4 mouse cellular contexts compared by ENCODE assay signal in genomic region chr5:123766455-123766854, GRCm38 (mm10). TPM values are rescaled to one million over a fixed set of nuclear protein-coding genes. Genes with fewer than 3 reads are reported as not detected.
DNase-seq lines count a peak whose midpoint lies in the region; ATAC-seq and TF ChIP-seq lines count a peak whose summit lies in the region.
"Not testable (repeated sequence)": the region's sequence is repeated elsewhere in the genome, so short reads cannot be mapped to it uniquely, and the experiment has no call there.

No protein-coding gene starts in this region.

- H3K79me2 ChIP-seq in myocyte (ENCODE audit: control insufficient read depth, insufficient read depth): not testable (repeated sequence)

- H3K27ac ChIP-seq in embryonic facial prominence, embryonic 14.5 days (replicated peaks; ENCODE audit: low read depth, low read length); limb, embryonic 14.5 days (replicated peaks; ENCODE audit: low read depth, low read length): not testable (repeated sequence)

- H3K27me3 ChIP-seq in embryonic facial prominence, embryonic 14.5 days (replicated peaks; ENCODE audit: control insufficient read depth, insufficient read depth, low read length); limb, embryonic 14.5 days (ENCODE audit: control insufficient read depth, insufficient read depth, low read length); myocyte (ENCODE audit: control insufficient read depth, insufficient read depth, insufficient read length): not testable (repeated sequence)

- H3K9me3 ChIP-seq in embryonic facial prominence, embryonic 14.5 days (ENCODE audit: control insufficient read depth, low read length); limb, embryonic 14.5 days (ENCODE audit: control insufficient read depth, low read length): not testable (repeated sequence)

- peaks cover 69% of the 10 kb centered on the region for H3K36me3 ChIP-seq in embryonic facial prominence, embryonic 14.5 days (ENCODE audit: control insufficient read depth, insufficient read depth, low read length)
- peaks cover 68% of the 10 kb centered on the region for H3K36me3 ChIP-seq in limb, embryonic 14.5 days (ENCODE audit: control insufficient read depth, insufficient read depth, low read length)
- not testable (repeated sequence) for H3K36me3 ChIP-seq in myocyte (ENCODE audit: control insufficient read depth, insufficient read depth)

- DNase-seq in embryonic facial prominence, embryonic 14.5 days (ENCODE audit: low spot score): peak; percentile 23
- DNase-seq in limb, embryonic 14.5 days (ENCODE audit: low spot score): not testable (repeated sequence)
- peak; percentile 21 for DNase-seq in thymus, postnatal 0 days (ENCODE audit: low spot score)

- not testable (repeated sequence) for H3K4me2 ChIP-seq in embryonic facial prominence, embryonic 14.5 days (ENCODE audit: low read depth, low read length); limb, embryonic 14.5 days (replicated peaks; ENCODE audit: low read depth, low read length, severe bottlenecking); myocyte (ENCODE audit: low read depth)

- WGBS in embryonic facial prominence, embryonic 14.5 days: 89% methylated on average over 11 of the region's 11 CpGs
- 91% methylated on average over 11 of the region's 11 CpGs for WGBS in limb, embryonic 14.5 days

- H3K9ac ChIP-seq in embryonic facial prominence, embryonic 14.5 days (ENCODE audit: low read depth, low read length); limb, embryonic 14.5 days (ENCODE audit: low read depth, low read length, severe bottlenecking): not testable (repeated sequence)

- not testable (repeated sequence) for H3ac ChIP-seq in myocyte (ENCODE audit: control insufficient read depth, insufficient read length)

- TF ChIP-seq POLR2A in limb, embryonic 14.5 days (IDR thresholded peaks at IDR 0.05; ENCODE audit: borderline replicate concordance, extremely low read depth, insufficient read depth, insufficient read length); myocyte (IDR thresholded peaks at IDR 0.05; ENCODE audit: insufficient read length, low read depth): not testable (repeated sequence)

- peak; percentile 53; the same call in 1 of the 2 replicates for ATAC-seq in embryonic facial prominence, embryonic 14.5 days (ENCODE audit: low read depth)
- ATAC-seq in limb, embryonic 14.5 days (ENCODE audit: low FRiP score, low read depth): peak; percentile 71; the same call in 1 of the 2 replicates

- not testable (repeated sequence) for H3K4me3 ChIP-seq in embryonic facial prominence, embryonic 14.5 days (ENCODE audit: low read depth, low read length); limb, embryonic 14.5 days (replicated peaks; ENCODE audit: low read length); myocyte

- not testable (repeated sequence) for H3K4me1 ChIP-seq in embryonic facial prominence, embryonic 14.5 days (ENCODE audit: control insufficient read depth, insufficient read depth, low read length); limb, embryonic 14.5 days (ENCODE audit: control insufficient read depth, insufficient read depth, low read length)

TF ChIP-seq in myocyte, 11 proteins besides CTCF, POLR2A, EP300 and RAD21:
- peak in 2 of 3 experiments; percentile 82 to 84 for TF ChIP-seq MYOD1 (IDR thresholded peaks at IDR 0.05; ENCODE audit: control insufficient read depth in 1 of 3, insufficient read length in 2 of 3, low read depth in 2 of 3)
- TF ChIP-seq MYOG (IDR thresholded peaks at IDR 0.05; ENCODE audit: control insufficient read depth in 1 of 3, insufficient read depth in 1 of 3, insufficient read length in 2 of 3, low read depth in 2 of 3): peak; percentile 37 to 84 (median 80)
- peak; percentile 80 for TF ChIP-seq TCF3 (IDR thresholded peaks at IDR 0.05; ENCODE audit: insufficient read length, low read depth)
- TF ChIP-seq TCF12 (IDR thresholded peaks at IDR 0.05; ENCODE audit: insufficient read depth, poor library complexity, severe bottlenecking): peak; percentile 88

RNA-seq across cellular contexts. Expression of gene Kntc1, which starts 16.9 kb away (rescaled TPM):
- polyA plus RNA-seq in embryonic facial prominence, embryonic 14.5 days (2014; fragmentation: Nextera tagmentation; extraction: Ambion mirVana): 24.1 and 26.0 TPM in 2 replicates
- 30.6 and 31.2 TPM in 2 replicates for polyA plus RNA-seq in limb, embryonic 14.5 days (2012; rRNA removed)
- 26.0 and 30.2 TPM in 2 replicates for polyA plus RNA-seq in limb, embryonic 14.5 days (2014; fragmentation: Nextera tagmentation; extraction: Ambion mirVana)
- polyA plus RNA-seq in myocyte (2012; fragmentation: generic; extraction: Trizol): 6.5 TPM
- 16.2 and 18.2 TPM in 2 replicates for polyA plus RNA-seq in thymus, postnatal 0 days (2015; fragmentation: Nextera tagmentation; extraction: Ambion mirVana)

RNA-seq across cellular contexts. Expression of gene Rsrc2, which starts 17.2 kb away (rescaled TPM):
- polyA plus RNA-seq in embryonic facial prominence, embryonic 14.5 days (2014; fragmentation: Nextera tagmentation; extraction: Ambion mirVana): 99.5 and 106 TPM in 2 replicates
- polyA plus RNA-seq in limb, embryonic 14.5 days (2012; rRNA removed): 76.3 and 120 TPM in 2 replicates
- 113 and 124 TPM in 2 replicates for polyA plus RNA-seq in limb, embryonic 14.5 days (2014; fragmentation: Nextera tagmentation; extraction: Ambion mirVana)
- polyA plus RNA-seq in myocyte (2012; fragmentation: generic; extraction: Trizol): 18.4 TPM
- 129 and 144 TPM in 2 replicates for polyA plus RNA-seq in thymus, postnatal 0 days (2015; fragmentation: Nextera tagmentation; extraction: Ambion mirVana)

RNA-seq across cellular contexts. Expression of gene Zcchc8, which starts 45.6 kb away (rescaled TPM):
- polyA plus RNA-seq in embryonic facial prominence, embryonic 14.5 days (2014; fragmentation: Nextera tagmentation; extraction: Ambion mirVana): 64.8 and 68.3 TPM in 2 replicates
- polyA plus RNA-seq in limb, embryonic 14.5 days (2012; rRNA removed): 84.5 and 86.9 TPM in 2 replicates
- 70.9 and 76.1 TPM in 2 replicates for polyA plus RNA-seq in limb, embryonic 14.5 days (2014; fragmentation: Nextera tagmentation; extraction: Ambion mirVana)
- 9.7 TPM for polyA plus RNA-seq in myocyte (2012; fragmentation: generic; extraction: Trizol)
- 83.8 and 86.3 TPM in 2 replicates for polyA plus RNA-seq in thymus, postnatal 0 days (2015; fragmentation: Nextera tagmentation; extraction: Ambion mirVana)
